Mouse (Mus musculus) olfactory bulb, adult 2 months (tissue): ENCODE data around the gene Srpk1. TPM values are rescaled to one million over a fixed set of nuclear protein-coding genes. Genes with fewer than 3 reads are reported as not detected.

Experiments
- H3K27ac ChIP-seq: fragments of 200-500 bp; 2 replicates; pipeline ENCODE4 v1.5.1; 2012; ENCODE audit warnings: low read depth, low read length; ENCODE audit not compliant: insufficient read depth
- H3K4me1 ChIP-seq: fragments of 200-500 bp; 2 replicates; pipeline ENCODE4 v1.6.1; 2012; ENCODE audit warnings: low read length; ENCODE audit not compliant: control insufficient read depth, insufficient read depth
- H3K4me3 ChIP-seq: fragments of 200-500 bp; 2 replicates; pipeline ENCODE4 v1.5.1; 2012; ENCODE audit warnings: mild to moderate bottlenecking, low read depth, low read length, moderate library complexity; ENCODE audit not compliant: insufficient read depth
- CTCF ChIP-seq: fragments of 200-500 bp; IDR thresholded peaks from 2 replicates; pipeline ENCODE4 v1.5.1; 2012; ENCODE audit warnings: low read depth, mild to moderate bottlenecking, low read length, moderate library complexity; ENCODE audit not compliant: insufficient read depth
- POLR2A ChIP-seq: fragments of 200-500 bp; IDR thresholded peaks from 2 replicates; pipeline ENCODE4 v1.6.1; 2012; ENCODE audit warnings: mild to moderate bottlenecking, low read depth, low read length, moderate library complexity; ENCODE audit not compliant: insufficient read depth
- WGBS: fragments of 180-500 bp; shearing (Covaris S2); methylation state at CpG from one replicate; pipeline ENCODE4 v1.1.7; 2018; 5-methylcytosine and 5-hydroxymethylcytosine counted together
- polyA plus RNA-seq: library from polyadenylated mRNA; stranded (reverse); fragments of >200 nt; gene quantifications from 2 replicates; pipeline ENCODE4 v1.2.4, GENCODE M21; 2012; ENCODE audit warnings: low replicate concordance; ENCODE audit not compliant: missing spikeins, insufficient read depth, insufficient read length

Srpk1 gene
- polyA plus RNA-seq, 1 experiment, result not detected

GRCm38 (mm10) chr17:28553040-28553793 is 69.3 kb downstream of the Srpk1 start:
- WGBS, result 6% methylated on average over 14 of the region's 14 CpGs
- no peak overlapping the region for H3K27ac ChIP-seq
- H3K4me1 ChIP-seq, result peaks cover 7% of the 10 kb centered on the region
- TF ChIP-seq CTCF (peak; percentile 86), POLR2A (no peak)
- H3K4me3 ChIP-seq, result no peak overlapping the region

GRCm38 (mm10) chr17:28549111-28549510 is 73.4 kb downstream of the Srpk1 start, which contains the start of gene Clpsl2:
Gene Clpsl2 (plus strand): TSS chr17:28549411.
- Histone ChIP-seq H3K4me1 (peaks cover 5% of the 10 kb centered on the region), H3K27ac (no peak within 1 kb of the TSS), H3K4me3 (no peak within 1 kb of the TSS)
- WGBS, result 77% methylated on average over 14 of the region's 14 CpGs
- TF ChIP-seq CTCF (no peak), POLR2A (no peak)

- WGBS, result 80% methylated on average over 11 of the region's 11 CpGs
These were observed 74.0 kb downstream of the Srpk1 start for GRCm38 (mm10) chr17:28548550-28548949.

GRCm38 (mm10) chr17:28546925-28547324 is 75.6 kb downstream of the Srpk1 start:
- WGBS, result 87% methylated on average over 1 of the region's 1 CpGs
- no peaks in the 10 kb centered on the region for H3K4me1 ChIP-seq
- H3K4me3 ChIP-seq, result no peak overlapping the region
- no peak overlapping the region for H3K27ac ChIP-seq
- TF ChIP-seq POLR2A (no peak), CTCF (no peak)

More at GRCm38 (mm10) chr17:28548550-28548949, 74.0 kb downstream of the Srpk1 start:
- Histone ChIP-seq H3K4me3 (no peak overlapping the region), H3K27ac (no peak overlapping the region), H3K4me1 (peaks cover 3% of the 10 kb centered on the region)
- TF ChIP-seq CTCF (no peak), POLR2A (no peak)

- WGBS, result 52% methylated on average over 12 of the region's 12 CpGs
- H3K4me3 ChIP-seq, result no peak overlapping the region
- TF ChIP-seq POLR2A, result no peak
- TF ChIP-seq CTCF, result no peak
- no peak overlapping the region for H3K27ac ChIP-seq
- H3K4me1 ChIP-seq, result no peaks in the 10 kb centered on the region
These were observed 84.6 kb downstream of the Srpk1 start for GRCm38 (mm10) chr17:28537881-28538280.

Other genes starting within 250 kb of the Srpk1 start
- gene Fkbp5, start 105.2 kb downstream of the Srpk1 start, polyA plus RNA-seq, result 185 TPM in 1 of 2 replicates, not detected in the other
- not detected in 2 replicates for gene Armc12, start 91.9 kb downstream of the Srpk1 start, polyA plus RNA-seq
- gene Clpsl2, start 73.3 kb downstream of the Srpk1 start, polyA plus RNA-seq, result not detected in 2 replicates
- gene Clps, start 61.9 kb downstream of the Srpk1 start, polyA plus RNA-seq, result not detected in 2 replicates
- not detected in 2 replicates for gene Lhfpl5, start 47.1 kb downstream of the Srpk1 start, polyA plus RNA-seq
- gene Slc26a8, start 67.5 kb upstream of the Srpk1 start, polyA plus RNA-seq, result not detected in 2 replicates
- gene Mapk14, start 68.6 kb upstream of the Srpk1 start, polyA plus RNA-seq, result not detected in 2 replicates
- not detected in 2 replicates for gene AC170998.1, start 103.4 kb upstream of the Srpk1 start, polyA plus RNA-seq
- gene Mapk13, start 146.6 kb upstream of the Srpk1 start, polyA plus RNA-seq, result not detected in 2 replicates
- gene Brpf3, start 178.4 kb upstream of the Srpk1 start, polyA plus RNA-seq, result not detected in 2 replicates
- gene Pnpla1, start 235.7 kb upstream of the Srpk1 start, polyA plus RNA-seq, result not detected in 2 replicates